Mouse (Mus musculus): ENCODE results near the gene Catip.

Catip gene

GRCm38 (mm10) chr1:74397919-74398451 is 36.1 kb downstream of the Catip start:
- no peak for DNase-seq (ENCODE audit: low read depth, low spot score)

- no peak for DNase-seq (ENCODE audit: low read depth, low spot score)
These were observed 38.6 kb downstream of the Catip start for GRCm38 (mm10) chr1:74400531-74400930.

GRCm38 (mm10) chr1:74401015-74401702 is 39.3 kb downstream of the Catip start:
- DNase-seq (ENCODE audit: low read depth, low spot score), result no peak

- no peak for DNase-seq (ENCODE audit: low read depth, low spot score)
These were observed 42.3 kb downstream of the Catip start for GRCm38 (mm10) chr1:74404206-74404605.

- DNase-seq (ENCODE audit: low read depth, low spot score), result no peak
These were observed 46.9 kb downstream of the Catip start, which contains the start of gene Vil1 for GRCm38 (mm10) chr1:74408589-74409504. Vil1 (plus strand) TSS chr1:74409376.

GRCm38 (mm10) chr1:74411753-74412325 is 49.9 kb downstream of the Catip start:
- DNase-seq (ENCODE audit: low read depth, low spot score), result no peak

GRCm38 (mm10) chr1:74412711-74413110 is 50.8 kb downstream of the Catip start:
- no peak for DNase-seq (ENCODE audit: low read depth, low spot score)

GRCm38 (mm10) chr1:74415143-74415542 is 53.2 kb downstream of the Catip start:
- no peak for DNase-seq (ENCODE audit: low read depth, low spot score)

Measured in brain, embryonic 18.5 days (tissue).